Mouse (Mus musculus) embryonic facial prominence, embryonic 11.5 days (tissue): ENCODE results near the gene Slc39a8. TPM values are rescaled to one million over a fixed set of nuclear protein-coding genes. Genes with fewer than 3 reads are reported as not detected.

Experiments used
- ATAC-seq: fragments of 200-750 bp; cut with Nextera tagmentation; replicated peaks from 2 replicates; pipeline ENCODE4 v1.8.0; 2017; ENCODE audit warnings: low read depth; ENCODE audit not compliant: insufficient number of reproducible peaks, low FRiP score, low TSS enrichment
- DNase-seq: peaks from one replicate; pipeline ENCODE4 v3.0.0-alpha.2; 2015; ENCODE audit warnings: low spot score
- H3K27ac ChIP-seq: fragments of 300-500 bp; sonication (generic); replicated peaks from 2 replicates; pipeline ENCODE4 v1.5.1; 2014; ENCODE audit warnings: mild to moderate bottlenecking, low read depth, low read length, control low read depth
- H3K27me3 ChIP-seq: fragments of 300-500 bp; sonication (generic); 2 replicates; pipeline ENCODE4 v1.6.1; 2014; ENCODE audit warnings: mild to moderate bottlenecking, low read length, moderate library complexity, mixed read lengths; ENCODE audit not compliant: control insufficient read depth, insufficient read depth
- H3K36me3 ChIP-seq: fragments of 300-500 bp; sonication (generic); replicated peaks from 2 replicates; pipeline ENCODE4 v1.6.1; 2014; ENCODE audit warnings: low read depth, mild to moderate bottlenecking, low read length, moderate library complexity, mixed read lengths; ENCODE audit not compliant: control insufficient read depth, insufficient read depth
- H3K4me1 ChIP-seq: fragments of 300-500 bp; sonication (generic); 2 replicates; pipeline ENCODE4 v1.6.1; 2014; ENCODE audit warnings: low read length, mixed read lengths; ENCODE audit not compliant: control insufficient read depth, insufficient read depth
- H3K4me2 ChIP-seq: fragments of 300-500 bp; sonication (generic); 2 replicates; pipeline ENCODE4 v1.6.1; 2014; ENCODE audit warnings: low read depth, mild to moderate bottlenecking, control low read depth, low read length, moderate library complexity
- H3K4me3 ChIP-seq: fragments of 300-500 bp; sonication (generic); 2 replicates; pipeline ENCODE4 v1.5.1; 2014; ENCODE audit warnings: low read depth, low read length, control low read depth
- H3K9ac ChIP-seq: fragments of 300-500 bp; sonication (generic); replicated peaks from 2 replicates; pipeline ENCODE4 v1.6.1; 2014; ENCODE audit warnings: mild to moderate bottlenecking, control low read depth, low read length
- H3K9me3 ChIP-seq: fragments of 300-500 bp; sonication (generic); replicated peaks from 2 replicates; pipeline ENCODE4 v1.6.1; 2016; ENCODE audit warnings: mild to moderate bottlenecking, low read length, inconsistent platforms, mixed read lengths; ENCODE audit not compliant: control insufficient read depth
- WGBS: fragments of 180-500 bp; shearing (Covaris S2); extraction: QIAGEN DNeasy Blood & Tissue Kit; methylation state at CpG from one replicate; pipeline ENCODE4 v1.1.7; 2014; 5-methylcytosine and 5-hydroxymethylcytosine counted together
- polyA plus RNA-seq: library from polyadenylated mRNA; unstranded; fragments of >200 nt; fragmentation: Nextera tagmentation; extraction: Ambion mirVana; gene quantifications from 2 replicates; pipeline ENCODE4 v1.2.1, GENCODE M21; 2014

The Slc39a8 gene
- polyA plus RNA-seq, 1 experiment from 2014 or later: 18.8 TPM

DNA sequence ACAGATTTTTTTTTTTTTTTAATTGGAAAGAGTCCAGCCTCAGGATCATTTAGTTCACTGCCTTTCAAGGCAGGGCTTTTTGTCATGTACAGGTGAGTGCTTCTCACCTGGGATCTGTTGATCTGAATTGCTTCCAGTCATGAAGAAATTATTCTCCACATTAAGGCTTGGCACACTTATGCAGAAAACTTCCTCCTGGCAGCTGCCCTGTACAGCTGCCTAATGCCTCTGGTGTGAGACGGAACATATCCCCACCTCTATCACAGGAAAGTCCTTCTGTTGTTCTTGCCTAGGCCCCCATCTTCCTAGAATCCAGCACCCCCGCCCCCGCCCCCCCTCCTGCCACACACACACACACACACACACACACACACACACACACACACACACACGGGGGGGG, 643 bp upstream of the Slc39a8 start:
- ATAC-seq (no peak), DNase-seq (no peak)
- Histone ChIP-seq H3K9me3 (no peaks in the 10 kb centered on the region), H3K4me3 (no peak overlapping the region), H3K27me3 (no peaks in the 10 kb centered on the region), H3K27ac (no peak overlapping the region), H3K9ac (no peak overlapping the region), H3K4me2 (no peak overlapping the region), H3K36me3 (no peaks in the 10 kb centered on the region), H3K4me1 (no peaks in the 10 kb centered on the region)
- 25% methylated on average over 2 of the region's 4 CpGs for WGBS

DNA sequence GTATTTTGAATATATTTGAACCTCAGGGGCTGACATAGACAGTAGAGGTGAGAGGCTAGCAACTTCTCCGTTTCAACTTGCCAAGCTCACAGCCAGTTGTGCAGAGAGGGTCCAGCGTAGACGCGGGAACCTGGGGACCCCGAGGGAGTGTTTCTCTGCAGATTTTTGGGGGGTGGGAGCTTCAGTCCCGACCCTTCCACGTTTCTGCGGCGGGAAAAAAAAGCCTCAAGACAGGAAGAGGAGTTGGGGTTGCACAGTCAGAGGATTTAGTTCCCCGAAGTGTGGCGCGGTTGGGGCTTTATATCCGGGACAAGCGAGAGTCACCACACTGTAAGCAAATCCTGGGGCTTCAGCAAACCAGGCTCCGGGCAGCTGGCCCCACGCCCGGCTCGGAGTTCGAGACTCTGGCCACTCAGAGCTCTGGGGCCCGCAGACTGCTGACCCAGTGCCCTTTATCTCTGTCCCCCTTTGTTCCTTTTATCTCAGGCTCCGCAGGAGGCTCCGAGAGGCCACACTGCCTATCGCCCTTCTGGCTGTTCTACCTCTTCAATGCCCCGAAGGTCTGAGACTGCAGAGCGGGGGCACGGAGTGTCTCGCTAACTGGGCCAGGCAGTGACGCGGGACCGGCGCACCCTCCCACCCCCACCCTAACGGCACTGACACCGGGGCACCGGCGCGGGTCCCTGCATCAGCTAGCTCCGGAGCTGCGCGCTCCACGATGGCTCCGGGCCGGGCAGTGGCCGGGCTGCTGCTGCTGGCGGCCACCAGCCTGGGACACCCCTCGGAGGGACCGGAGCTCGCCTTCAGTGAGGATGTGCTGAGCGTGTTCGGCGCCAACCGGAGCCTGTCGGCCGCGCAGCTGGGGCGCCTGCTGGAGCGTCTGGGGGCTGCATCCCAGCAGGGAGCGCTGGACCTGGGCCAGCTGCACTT, 940 bp downstream of the Slc39a8 start:
- H3K4me1 ChIP-seq: no peaks in the 10 kb centered on the region
- H3K27ac ChIP-seq: peak overlapping the region; percentile 28; the same call in 1 of the 2 replicates
- WGBS: under 1% methylated on average over 56 of the region's 57 CpGs
- H3K27me3 ChIP-seq: no peaks in the 10 kb centered on the region
- H3K36me3 ChIP-seq: no peaks in the 10 kb centered on the region
- DNase-seq (peak; percentile 70), ATAC-seq (peak; percentile 81)
- H3K9ac ChIP-seq: peak overlapping the region; percentile 79
- H3K9me3 ChIP-seq: no peaks in the 10 kb centered on the region
- H3K4me3 ChIP-seq: peak overlapping the region; percentile 60
- peak overlapping the region; percentile 93 for H3K4me2 ChIP-seq

DNA sequence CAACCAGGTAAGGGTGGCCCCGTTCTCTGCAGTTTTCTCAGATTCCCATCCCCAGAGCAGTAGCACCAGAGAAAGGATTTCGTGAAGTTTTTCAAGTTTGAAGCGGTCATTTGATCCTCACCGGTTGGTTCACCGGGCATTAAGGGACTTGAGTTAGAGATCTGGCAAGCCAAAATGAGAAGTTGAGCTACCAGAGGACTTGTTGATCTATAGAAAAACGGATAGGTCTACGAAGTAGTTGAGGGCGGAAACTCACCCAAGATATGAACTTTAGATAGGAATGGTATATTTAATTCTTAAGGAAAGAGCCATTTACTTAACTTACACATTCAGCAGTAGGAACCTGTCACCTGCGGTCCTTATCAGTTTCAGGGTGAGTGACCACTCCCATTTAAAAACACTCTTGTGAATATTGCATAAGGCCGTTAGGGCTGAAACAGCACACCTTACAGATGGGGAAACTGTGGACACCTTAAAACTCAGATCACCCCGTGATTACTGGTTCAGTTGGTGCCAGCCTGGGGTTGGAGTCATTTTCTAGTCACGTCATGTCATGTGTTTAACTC, 1.7 kb downstream of the Slc39a8 start:
- ATAC-seq (no peak), DNase-seq (no peak)
- WGBS: 18% methylated on average over 12 of the region's 12 CpGs

DNA sequence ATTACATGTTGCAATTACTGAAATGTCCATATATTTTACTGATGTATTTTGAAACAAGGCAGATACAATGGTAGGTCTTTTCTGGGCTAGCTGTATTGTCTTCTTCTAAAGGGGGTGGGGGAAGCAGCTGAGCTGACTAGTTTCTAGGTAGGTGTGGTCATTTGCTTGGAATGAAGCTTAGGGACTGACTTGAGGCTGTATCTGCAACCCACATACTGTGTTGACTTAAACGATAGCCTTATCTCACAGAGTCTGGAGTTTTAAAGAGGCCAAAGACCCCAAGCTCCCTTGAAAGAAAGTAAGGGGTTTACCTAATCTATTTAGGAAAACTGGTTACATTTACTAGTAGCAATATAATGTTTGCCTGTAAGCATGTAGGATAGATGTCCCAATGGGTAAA, 2.9 kb downstream of the Slc39a8 start:
- Histone ChIP-seq H3K27ac (no peak overlapping the region), H3K4me1 (no peaks in the 10 kb centered on the region), H3K27me3 (no peaks in the 10 kb centered on the region), H3K4me3 (no peak overlapping the region), H3K4me2 (no peak overlapping the region), H3K9me3 (no peaks in the 10 kb centered on the region), H3K36me3 (no peaks in the 10 kb centered on the region), H3K9ac (no peak overlapping the region)
- WGBS: 46% methylated on average over 1 of the region's 1 CpGs
- no peak for ATAC-seq
- no peak for DNase-seq

More for the DNA sequence above, 1.7 kb downstream of the Slc39a8 start:
- Histone ChIP-seq H3K27me3 (no peaks in the 10 kb centered on the region), H3K9me3 (no peaks in the 10 kb centered on the region), H3K4me1 (no peaks in the 10 kb centered on the region), H3K9ac (peak overlapping the region; percentile 79), H3K4me3 (peak overlapping the region; percentile 60), H3K27ac (0 out of 2 replicates have a peak overlapping the region, but pooled peaks have one; percentile 28), H3K4me2 (peak overlapping the region; percentile 93), H3K36me3 (no peaks in the 10 kb centered on the region)

- no peak overlapping the region for H3K4me3 ChIP-seq
- no peak overlapping the region for H3K4me2 ChIP-seq
- no peaks in the 10 kb centered on the region for H3K4me1 ChIP-seq
- H3K27ac ChIP-seq: no peak overlapping the region
- no peak overlapping the region for H3K9ac ChIP-seq
- H3K36me3 ChIP-seq: no peaks in the 10 kb centered on the region
- H3K9me3 ChIP-seq: no peaks in the 10 kb centered on the region
- DNase-seq (no peak), ATAC-seq (no peak)
- no peaks in the 10 kb centered on the region for H3K27me3 ChIP-seq
- 100% methylated on average over 2 of the region's 2 CpGs for WGBS
Observed at GRCm38 (mm10) chr3:135832496-135832895, 7.4 kb downstream of the Slc39a8 start.

DNA sequence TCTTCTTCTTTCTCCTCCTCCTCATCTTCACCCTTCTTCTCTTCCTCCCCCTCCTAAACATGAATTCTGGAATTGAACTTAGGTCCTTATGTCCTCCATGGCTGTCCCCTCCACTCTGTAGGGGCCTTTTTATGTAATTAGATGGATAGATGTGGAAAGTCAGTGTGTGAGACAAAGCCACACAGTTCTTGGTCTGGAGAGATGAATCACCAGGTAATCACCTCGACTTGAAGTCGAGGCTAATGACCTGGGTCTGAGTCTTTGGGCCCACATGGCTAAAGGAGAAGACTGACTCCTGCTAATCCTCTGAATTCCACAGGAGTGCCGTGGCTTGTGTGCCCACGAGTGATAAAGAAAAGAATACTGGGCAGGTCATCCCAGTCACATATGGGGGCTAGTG, 7.8 kb downstream of the Slc39a8 start:
- Histone ChIP-seq H3K36me3 (no peaks in the 10 kb centered on the region), H3K4me2 (no peak overlapping the region), H3K9ac (no peak overlapping the region), H3K27ac (no peak overlapping the region), H3K4me3 (no peak overlapping the region), H3K4me1 (no peaks in the 10 kb centered on the region), H3K9me3 (no peaks in the 10 kb centered on the region), H3K27me3 (no peaks in the 10 kb centered on the region)
- no peak for DNase-seq
- 75% methylated on average over 4 of the region's 4 CpGs for WGBS
- no peak for ATAC-seq

GRCm38 (mm10) chr3:135834988-135835387, 9.9 kb downstream of the Slc39a8 start:
- Histone ChIP-seq H3K9me3 (no peaks in the 10 kb centered on the region), H3K4me2 (no peak overlapping the region), H3K27me3 (no peaks in the 10 kb centered on the region), H3K9ac (no peak overlapping the region), H3K4me3 (no peak overlapping the region), H3K27ac (no peak overlapping the region), H3K4me1 (no peaks in the 10 kb centered on the region), H3K36me3 (no peaks in the 10 kb centered on the region)
- WGBS: 91% methylated on average over 3 of the region's 3 CpGs
- ATAC-seq (no peak), DNase-seq (no peak)

DNA sequence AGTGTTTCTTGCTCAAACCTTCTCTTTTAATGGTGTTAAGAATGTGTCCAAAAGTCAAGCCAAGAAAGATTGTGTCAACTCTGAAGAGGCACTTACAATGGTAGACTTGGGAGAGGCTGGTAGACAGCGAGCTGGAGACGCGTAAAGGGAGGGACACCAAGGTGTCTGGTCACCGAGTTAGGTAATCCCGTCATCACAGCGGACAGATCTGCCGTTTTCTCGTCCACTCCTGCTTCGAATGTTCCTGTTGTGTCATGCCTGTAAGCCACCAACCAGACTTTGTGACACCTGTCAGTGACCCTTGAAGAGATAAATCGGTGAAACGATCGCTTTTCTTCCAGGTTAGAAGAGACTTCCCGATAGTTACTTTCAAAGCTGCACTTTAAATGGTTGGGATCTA, 14.5 kb downstream of the Slc39a8 start:
- Histone ChIP-seq H3K36me3 (no peaks in the 10 kb centered on the region), H3K9ac (no peak overlapping the region), H3K4me3 (no peak overlapping the region), H3K27ac (no peak overlapping the region), H3K27me3 (no peaks in the 10 kb centered on the region), H3K4me2 (no peak overlapping the region), H3K4me1 (no peaks in the 10 kb centered on the region), H3K9me3 (no peaks in the 10 kb centered on the region)
- 88% methylated on average over 13 of the region's 13 CpGs for WGBS
- DNase-seq (no peak), ATAC-seq (no peak)
